In the genomic region with DNA sequence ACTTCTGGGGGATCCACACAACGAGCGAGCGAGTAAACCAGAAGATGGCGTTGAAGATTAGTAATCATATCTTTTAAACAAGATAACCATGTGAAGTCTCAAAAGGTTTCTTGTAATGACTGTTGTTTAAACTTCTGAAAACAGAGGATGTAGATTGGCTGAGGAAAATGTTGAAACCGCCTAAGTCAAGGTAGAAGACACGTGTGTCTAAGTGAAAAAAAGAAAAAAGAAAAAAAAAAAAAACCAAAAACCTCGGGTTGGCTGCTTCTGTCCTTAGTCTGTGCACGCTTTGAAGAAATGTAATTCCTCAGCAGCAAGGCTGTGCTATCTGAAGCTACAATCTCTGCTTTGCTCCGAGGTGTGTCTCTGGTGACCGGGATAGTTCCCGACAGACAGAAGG, we compare ENCODE assay signal across 18 mouse cellular contexts. TPM values are rescaled to one million over a fixed set of nuclear protein-coding genes. Genes with fewer than 3 reads are reported as not detected.
"Had no signal": no experiment of that assay in that cellular context is flagged by ENCODE, and none has a peak within 500 bp of the region (broad histone marks: within the 10 kb centered on the region; RNA-seq: fewer than 3 reads in every experiment).

No protein-coding gene starts in this region.

- ATAC-seq: liver, embryonic 12.5 days; midbrain, embryonic 15.5 days had no signal

- H3K36me3 ChIP-seq: limb, embryonic 10.5 days; limb, embryonic 13.5 days; liver, embryonic 12.5 days; liver, embryonic 15.5 days; midbrain, embryonic 12.5 days; midbrain, embryonic 15.5 days; neural tube, embryonic 13.5 days; stomach, embryonic 15.5 days had no signal

- DNase-seq: kidney, adult 9 months; kidney, postnatal 14 days; kidney, postnatal 4 days; liver; lung, adult 2 months; lung, postnatal 14 days; lung, postnatal 4 days; retina, postnatal 1 day; right cerebral cortex, postnatal 25 days; spleen, adult 18-20 months had no signal

- H3K27ac ChIP-seq: limb, embryonic 10.5 days; limb, embryonic 13.5 days; liver, embryonic 12.5 days; liver, embryonic 15.5 days; midbrain, embryonic 12.5 days; midbrain, embryonic 15.5 days; neural tube, embryonic 13.5 days; stomach, embryonic 15.5 days had no signal

- H3K4me2 ChIP-seq: limb, embryonic 13.5 days; liver, embryonic 12.5 days; liver, embryonic 15.5 days; midbrain, embryonic 12.5 days; midbrain, embryonic 15.5 days; neural tube, embryonic 13.5 days; stomach, embryonic 15.5 days had no signal

- H3K4me3 ChIP-seq: limb, embryonic 10.5 days; limb, embryonic 13.5 days; liver, embryonic 12.5 days; liver, embryonic 15.5 days; midbrain, embryonic 12.5 days; midbrain, embryonic 15.5 days; neural tube, embryonic 13.5 days; stomach, embryonic 15.5 days had no signal

- H3K9me3 ChIP-seq: limb, embryonic 10.5 days; limb, embryonic 13.5 days; liver, embryonic 12.5 days; liver, embryonic 15.5 days; midbrain, embryonic 12.5 days; midbrain, embryonic 15.5 days; neural tube, embryonic 13.5 days; stomach, embryonic 15.5 days had no signal

- H3K9ac ChIP-seq: limb, embryonic 13.5 days; liver, embryonic 12.5 days; liver, embryonic 15.5 days; midbrain, embryonic 12.5 days; midbrain, embryonic 15.5 days; neural tube, embryonic 13.5 days; stomach, embryonic 15.5 days had no signal

RNA-seq across cellular contexts. Expression of a gene that starts 1.5 kb away (rescaled TPM):
- polyA plus RNA-seq: limb, embryonic 10.5 days; liver, embryonic 12.5 days had no signal
